Comparison of ENCODE assay signal across 14 mouse cellular contexts in genomic region chr10:94883216-94883615, GRCm38 (mm10).
"Had no signal": no experiment of that assay in that cellular context is flagged by ENCODE, and none has a peak within 500 bp of the region (broad histone marks: within the 10 kb centered on the region; RNA-seq: fewer than 3 reads in every experiment).

No protein-coding gene starts in this region.

- H3K36me3 ChIP-seq: kidney, embryonic 15.5 days; limb, embryonic 10.5 days had no signal

- ATAC-seq: intestine, embryonic 16.5 days; lung, postnatal 0 days; midbrain, embryonic 15.5 days had no signal

- H3K9ac ChIP-seq: kidney, embryonic 15.5 days; midbrain, embryonic 15.5 days; neural tube, embryonic 12.5 days had no signal

- H3K4me3 ChIP-seq: kidney, embryonic 15.5 days; limb, embryonic 10.5 days; midbrain, embryonic 10.5 days; midbrain, embryonic 15.5 days; neural tube, embryonic 12.5 days had no signal

- H3K27me3 ChIP-seq: kidney, embryonic 15.5 days; midbrain, embryonic 15.5 days; neural tube, embryonic 12.5 days had no signal

- DNase-seq: kidney, adult 2 months; kidney, postnatal 14 days; lung, adult 2 months; lung, postnatal 36 days; right cerebral cortex, postnatal 4 days; thymus, adult 18-20 months; thymus, postnatal 25 days had no signal

- H3K4me1 ChIP-seq: midbrain, embryonic 10.5 days; midbrain, embryonic 15.5 days; neural tube, embryonic 12.5 days had no signal

- H3K27ac ChIP-seq: kidney, embryonic 15.5 days; limb, embryonic 10.5 days; midbrain, embryonic 10.5 days; midbrain, embryonic 15.5 days; neural tube, embryonic 12.5 days had no signal
